Mouse (Mus musculus) heart, embryonic 16.5 days (tissue): ENCODE measurements around the gene Hbs1l. TPM values are rescaled to one million over a fixed set of nuclear protein-coding genes. Genes with fewer than 3 reads are reported as not detected.

Source experiments
- ATAC-seq: fragments of 200-750 bp; cut with Nextera tagmentation; replicated peaks from 2 replicates; pipeline ENCODE4 v1.8.0; 2017; ENCODE audit warnings: moderate number of reproducible peaks; ENCODE audit not compliant: insufficient read depth, low FRiP score; ENCODE audit errors: extremely low read depth
- H3K27ac ChIP-seq: fragments of 300-500 bp; sonication (generic); 2 replicates; pipeline ENCODE4 v1.5.1; 2014; ENCODE audit warnings: mild to moderate bottlenecking, low read length, control low read depth, moderate library complexity
- H3K27me3 ChIP-seq: fragments of 300-500 bp; sonication (generic); 2 replicates; pipeline ENCODE4 v1.6.1; 2014; ENCODE audit warnings: low read length, mixed read lengths; ENCODE audit not compliant: control insufficient read depth, insufficient read depth
- H3K36me3 ChIP-seq: fragments of 300-500 bp; sonication (generic); 2 replicates; pipeline ENCODE4 v1.6.1; 2014; ENCODE audit not compliant: control insufficient read depth, insufficient read depth
- H3K4me1 ChIP-seq: fragments of 300-500 bp; sonication (generic); 2 replicates; pipeline ENCODE4 v1.6.1; 2014; ENCODE audit warnings: low read length, mixed read lengths; ENCODE audit not compliant: control insufficient read depth, insufficient read depth
- H3K4me2 ChIP-seq: fragments of 300-500 bp; sonication (generic); 2 replicates; pipeline ENCODE4 v1.6.1; 2014; ENCODE audit warnings: low read depth, mild to moderate bottlenecking, control low read depth, low read length
- H3K4me3 ChIP-seq: fragments of 300-500 bp; sonication (generic); 2 replicates; pipeline ENCODE4 v1.5.1; 2014; ENCODE audit warnings: mild to moderate bottlenecking, control low read depth, low read length
- H3K9ac ChIP-seq: fragments of 300-500 bp; sonication (generic); 2 replicates; pipeline ENCODE4 v1.6.1; 2014; ENCODE audit warnings: low read length, control low read depth
- H3K9me3 ChIP-seq: fragments of 300-500 bp; sonication (generic); replicated peaks from 2 replicates; pipeline ENCODE4 v1.6.1; 2016; ENCODE audit warnings: low read length; ENCODE audit not compliant: control insufficient read depth
- WGBS: fragments of 180-500 bp; shearing (Covaris S2); extraction: QIAGEN DNeasy Blood & Tissue Kit; methylation state at CpG from one replicate; pipeline ENCODE4 v1.1.7; 2014; 5-methylcytosine and 5-hydroxymethylcytosine counted together
- polyA plus RNA-seq: library from polyadenylated mRNA; unstranded; fragments of >200 nt; fragmentation: Nextera tagmentation; extraction: Ambion mirVana; gene quantifications from 2 replicates; pipeline ENCODE4 v1.2.1, GENCODE M21; 2015

Hbs1l gene
- polyA plus RNA-seq, 1 experiment from 2014 or later: 73.1 TPM

- H3K27ac ChIP-seq: no peak overlapping the region
- H3K9me3 ChIP-seq: no peaks in the 10 kb centered on the region
- no peaks in the 10 kb centered on the region for H3K4me1 ChIP-seq
- H3K27me3 ChIP-seq: no peaks in the 10 kb centered on the region
- H3K9ac ChIP-seq: no peak overlapping the region
- H3K4me3 ChIP-seq: no peak overlapping the region
- peaks cover 32% of the 10 kb centered on the region for H3K36me3 ChIP-seq
- WGBS: 89% methylated on average over 7 of the region's 7 CpGs
- no peak for ATAC-seq
- H3K4me2 ChIP-seq: no peak overlapping the region
Observed at GRCm38 (mm10) chr10:21364946-21365345, 69.2 kb downstream of the Hbs1l start.

GRCm38 (mm10) chr10:21365897-21366296 is 70.1 kb downstream of the Hbs1l start:
- ATAC-seq: no peak
- H3K36me3 ChIP-seq: peaks cover 32% of the 10 kb centered on the region

GRCm38 (mm10) chr10:21366471-21366870 is 70.7 kb downstream of the Hbs1l start:
- 70% methylated on average over 3 of the region's 3 CpGs for WGBS
- Histone ChIP-seq H3K9ac (no peak overlapping the region), H3K27ac (no peak overlapping the region), H3K9me3 (no peaks in the 10 kb centered on the region), H3K36me3 (peaks cover 32% of the 10 kb centered on the region), H3K4me1 (no peaks in the 10 kb centered on the region), H3K4me2 (no peak overlapping the region), H3K27me3 (no peaks in the 10 kb centered on the region), H3K4me3 (no peak overlapping the region)
- no peak for ATAC-seq

More at GRCm38 (mm10) chr10:21365897-21366296, 70.1 kb downstream of the Hbs1l start:
- Histone ChIP-seq H3K27ac (no peak overlapping the region), H3K9me3 (no peaks in the 10 kb centered on the region), H3K27me3 (no peaks in the 10 kb centered on the region), H3K9ac (no peak overlapping the region), H3K4me3 (no peak overlapping the region), H3K4me1 (no peaks in the 10 kb centered on the region), H3K4me2 (no peak overlapping the region)
- 77% methylated on average over 4 of the region's 4 CpGs for WGBS

GRCm38 (mm10) chr10:21367481-21367880 is 71.7 kb downstream of the Hbs1l start:
- Histone ChIP-seq H3K27me3 (no peaks in the 10 kb centered on the region), H3K36me3 (peaks cover 32% of the 10 kb centered on the region), H3K4me2 (no peak overlapping the region), H3K4me1 (no peaks in the 10 kb centered on the region), H3K27ac (no peak overlapping the region), H3K9ac (no peak overlapping the region), H3K9me3 (no peaks in the 10 kb centered on the region), H3K4me3 (no peak overlapping the region)
- no peak for ATAC-seq
- WGBS: 85% methylated on average over 9 of the region's 9 CpGs

GRCm38 (mm10) chr10:21369586-21369985 is 73.8 kb downstream of the Hbs1l start:
- Histone ChIP-seq H3K36me3 (peaks cover 23% of the 10 kb centered on the region), H3K4me2 (no peak overlapping the region), H3K4me1 (no peaks in the 10 kb centered on the region), H3K9ac (no peak overlapping the region), H3K4me3 (no peak overlapping the region), H3K27me3 (no peaks in the 10 kb centered on the region), H3K9me3 (no peaks in the 10 kb centered on the region), H3K27ac (no peak overlapping the region)
- 98% methylated on average over 2 of the region's 2 CpGs for WGBS
- no peak for ATAC-seq

- ATAC-seq: no peak
- Histone ChIP-seq H3K27me3 (no peaks in the 10 kb centered on the region), H3K9me3 (no peaks in the 10 kb centered on the region), H3K4me1 (no peaks in the 10 kb centered on the region), H3K4me2 (no peak overlapping the region), H3K9ac (no peak overlapping the region), H3K36me3 (peaks cover 18% of the 10 kb centered on the region), H3K27ac (no peak overlapping the region), H3K4me3 (no peak overlapping the region)
- WGBS: 91% methylated on average over 6 of the region's 6 CpGs
Observed at GRCm38 (mm10) chr10:21372271-21372670, 76.5 kb downstream of the Hbs1l start.

- H3K9me3 ChIP-seq: no peaks in the 10 kb centered on the region
- no peaks in the 10 kb centered on the region for H3K36me3 ChIP-seq
- peaks cover 4% of the 10 kb centered on the region; the same call in 1 of the 2 replicates for H3K27me3 ChIP-seq
- H3K9ac ChIP-seq: no peak within 1 kb of the TSS
- no peak within 1 kb of the TSS for H3K27ac ChIP-seq
- H3K4me1 ChIP-seq: no peaks in the 10 kb centered on the region
- ATAC-seq: no peak
- no peak within 1 kb of the TSS for H3K4me2 ChIP-seq
- WGBS: 79% methylated on average over 13 of the region's 13 CpGs
- no peak within 1 kb of the TSS for H3K4me3 ChIP-seq
Observed at GRCm38 (mm10) chr10:21376682-21377473, 81.1 kb downstream of the Hbs1l start, which contains the start of gene Aldh8a1. Gene Aldh8a1 (plus strand): TSS chr10:21377291.

GRCm38 (mm10) chr10:21378196-21378944 is 82.6 kb downstream of the Hbs1l start:
- H3K4me3 ChIP-seq: no peak overlapping the region
- ATAC-seq: no peak
- no peak overlapping the region for H3K27ac ChIP-seq
- peaks cover 4% of the 10 kb centered on the region; the same call in 1 of the 2 replicates for H3K27me3 ChIP-seq
- no peaks in the 10 kb centered on the region for H3K4me1 ChIP-seq
- 64% methylated on average over 9 of the region's 9 CpGs for WGBS
- H3K9ac ChIP-seq: no peak overlapping the region
- H3K4me2 ChIP-seq: no peak overlapping the region
- H3K9me3 ChIP-seq: no peaks in the 10 kb centered on the region
- no peaks in the 10 kb centered on the region for H3K36me3 ChIP-seq

- H3K9me3 ChIP-seq: no peaks in the 10 kb centered on the region
Observed at GRCm38 (mm10) chr10:21382914-21383313, 87.1 kb downstream of the Hbs1l start.

More at GRCm38 (mm10) chr10:21382914-21383313, 87.1 kb downstream of the Hbs1l start:
- Histone ChIP-seq H3K36me3 (no peaks in the 10 kb centered on the region), H3K4me2 (no peak overlapping the region), H3K27me3 (peaks cover 4% of the 10 kb centered on the region; the same call in 1 of the 2 replicates), H3K9ac (no peak overlapping the region), H3K27ac (no peak overlapping the region), H3K4me1 (no peaks in the 10 kb centered on the region), H3K4me3 (no peak overlapping the region)
- WGBS: 13% methylated on average over 6 of the region's 6 CpGs
- ATAC-seq: no peak
